Mouse (Mus musculus) spleen, adult 2 months (tissue): Measurements from ENCODE around the gene Fgfr2. TPM values are rescaled to one million over a fixed set of nuclear protein-coding genes. Genes with fewer than 3 reads are reported as not detected.
A peak's percentile ranks its signal among the peaks of the same experiment; 100 is the strongest.

Source experiments
- DNase-seq, 2 experiments: peaks; one replicate each; pipeline versions ENCODE4 v3.0.0 to v3.0.0-alpha.2; 2012 to 2021; ENCODE audit warnings: low spot score in 2 of 2, low read depth in 1 of 2
- H3K27ac ChIP-seq: fragments of 200-500 bp; 2 replicates; pipeline ENCODE4 v1.5.1; 2012; ENCODE audit warnings: low read length, inconsistent platforms; ENCODE audit not compliant: insufficient read depth
- H3K27me3 ChIP-seq: fragments of 200-500 bp; 2 replicates; pipeline ENCODE4 v1.6.1; 2012; ENCODE audit warnings: mild to moderate bottlenecking, moderate library complexity, low read length, inconsistent platforms; ENCODE audit not compliant: control insufficient read depth, insufficient read depth
- H3K36me3 ChIP-seq: fragments of 200-500 bp; 2 replicates; pipeline ENCODE4 v1.6.1; 2012; ENCODE audit warnings: mild to moderate bottlenecking, low read length, inconsistent platforms; ENCODE audit not compliant: control insufficient read depth, insufficient read depth
- H3K4me1 ChIP-seq: fragments of 200-500 bp; 2 replicates; pipeline ENCODE4 v1.6.1; 2011; ENCODE audit warnings: inconsistent platforms; ENCODE audit not compliant: control insufficient read depth, insufficient read depth, insufficient read length
- H3K4me3 ChIP-seq: fragments of 200-500 bp; 2 replicates; pipeline ENCODE4 v1.5.1; 2011; ENCODE audit warnings: mild to moderate bottlenecking, inconsistent platforms; ENCODE audit not compliant: insufficient read depth, insufficient read length; ENCODE audit errors: extremely low read depth
- CTCF ChIP-seq: fragments of 200-500 bp; IDR thresholded peaks from 2 replicates; pipeline ENCODE4 v1.5.1; 2011; ENCODE audit warnings: mild to moderate bottlenecking, inconsistent platforms; ENCODE audit not compliant: insufficient read depth, insufficient read length, insufficient replicate concordance; ENCODE audit errors: extremely low read depth
- POLR2A ChIP-seq: fragments of 200-500 bp; IDR thresholded peaks from 2 replicates; pipeline ENCODE4 v1.6.1; 2011; ENCODE audit warnings: low read depth, low read length, inconsistent platforms
- WGBS: fragments of 180-500 bp; shearing (Covaris S2); methylation state at CpG from one replicate; pipeline ENCODE4 v1.1.7; 2018; 5-methylcytosine and 5-hydroxymethylcytosine counted together
- polyA plus RNA-seq: library from polyadenylated mRNA; depleted of rRNA; stranded (reverse); fragments of >200 nt; gene quantifications from 2 replicates; pipeline ENCODE4 v1.2.3, GENCODE M21; 2012

Gene Fgfr2
- polyA plus RNA-seq, 1 experiment, result 1.6 TPM

DNA sequence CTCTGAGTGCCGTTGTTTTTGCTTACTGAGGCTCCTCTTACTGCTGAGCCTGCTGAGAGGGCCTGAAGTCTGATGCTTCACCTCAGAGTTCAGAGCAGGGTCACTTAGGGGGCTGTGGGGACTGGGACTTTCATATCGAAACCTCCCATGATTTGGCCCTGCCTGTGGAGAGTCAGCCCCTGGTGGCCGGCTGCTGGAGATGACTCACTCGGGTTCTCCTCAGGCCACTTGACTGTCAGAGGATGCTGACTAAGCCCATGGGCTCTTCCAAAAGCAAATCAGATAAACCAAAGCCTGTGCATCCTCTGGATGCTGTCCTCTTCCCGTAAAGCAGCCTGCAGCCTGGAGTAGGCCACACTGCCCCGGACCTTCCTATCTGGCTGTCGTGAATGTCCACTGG, 2154.6 kb downstream of the Fgfr2 start:
- Histone ChIP-seq H3K4me1 (no peaks in the 10 kb centered on the region), H3K27me3 (no peaks in the 10 kb centered on the region), H3K27ac (peak overlapping the region; percentile 3; the same call in 1 of the 2 replicates), H3K4me3 (no peak overlapping the region), H3K36me3 (no peaks in the 10 kb centered on the region)
- DNase-seq, result no peak
- TF ChIP-seq POLR2A (no peak), CTCF (no peak)
- WGBS, result 73% methylated on average over 7 of the region's 7 CpGs

DNA sequence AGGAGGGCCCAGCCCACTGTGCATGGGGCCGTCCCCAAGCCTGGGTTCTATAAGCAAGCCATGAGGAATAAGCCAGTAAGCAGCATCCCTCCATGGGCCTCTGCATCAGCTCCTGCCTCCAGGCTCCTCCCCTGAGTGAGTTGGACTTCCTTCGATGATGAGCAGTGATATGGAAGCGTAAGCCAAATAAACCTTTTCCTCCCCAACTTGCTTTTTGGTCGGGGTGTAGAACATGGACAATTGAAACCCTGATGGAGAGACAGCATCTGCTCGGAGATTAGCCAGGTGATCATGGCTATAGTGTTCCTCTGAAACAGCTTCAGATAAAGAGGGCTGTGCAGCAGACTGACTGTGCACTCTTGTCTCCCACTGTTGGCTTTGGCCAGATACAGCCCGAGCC, 2155.2 kb downstream of the Fgfr2 start:
- DNase-seq, result no peak
- H3K4me3 ChIP-seq, result no peak overlapping the region
- no peaks in the 10 kb centered on the region for H3K36me3 ChIP-seq
- H3K27ac ChIP-seq, result no peak overlapping the region
- no peaks in the 10 kb centered on the region for H3K27me3 ChIP-seq
- 88% methylated on average over 6 of the region's 6 CpGs for WGBS
- no peaks in the 10 kb centered on the region for H3K4me1 ChIP-seq
- TF ChIP-seq CTCF (no peak), POLR2A (no peak)

DNA sequence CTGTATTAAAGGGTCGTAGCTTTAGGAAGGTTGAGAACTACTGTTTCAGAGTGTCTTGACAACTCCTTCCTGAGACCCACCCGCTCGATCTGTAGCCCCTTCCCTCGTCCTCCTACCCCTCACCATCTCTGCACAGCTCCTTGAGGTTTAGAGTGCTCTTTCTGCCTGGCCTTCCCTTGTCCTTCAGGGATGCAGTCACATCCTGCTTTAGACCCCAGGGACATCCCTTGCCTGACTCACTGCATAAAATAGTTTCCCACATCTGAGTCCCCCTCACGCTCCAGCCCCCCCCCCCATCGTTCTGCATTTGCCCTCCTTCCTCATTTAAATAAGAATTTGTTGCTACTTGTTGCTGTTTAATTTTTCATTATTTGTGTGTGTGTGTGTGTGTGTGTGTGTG, 2156.3 kb downstream of the Fgfr2 start:
- WGBS, result 57% methylated on average over 6 of the region's 6 CpGs
- no peak for DNase-seq

DNA sequence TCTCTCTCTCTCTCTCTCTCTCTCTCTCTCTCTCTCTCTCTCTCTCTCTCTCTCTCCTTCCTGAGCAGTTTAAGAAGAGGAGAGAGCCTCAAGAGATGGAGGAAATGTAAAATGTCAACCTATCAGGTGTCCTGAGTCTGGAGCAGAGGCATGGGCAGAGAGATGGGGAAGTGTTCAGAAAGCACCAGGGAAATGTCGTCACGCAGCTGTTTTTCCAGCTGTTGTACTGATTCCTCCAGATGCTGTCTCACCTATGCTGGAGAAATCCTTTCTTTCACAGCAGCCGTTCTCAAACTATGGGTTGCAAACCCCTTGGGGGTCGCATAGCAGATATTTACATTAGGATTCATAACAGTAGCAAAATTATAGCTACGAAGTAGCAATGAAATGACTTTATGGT, 2156.7 kb downstream of the Fgfr2 start:
- DNase-seq, result no peak
- no peak overlapping the region for H3K27ac ChIP-seq
- TF ChIP-seq CTCF (no peak), POLR2A (no peak)
- WGBS, result 84% methylated on average over 5 of the region's 5 CpGs
- H3K4me3 ChIP-seq, result no peak overlapping the region
- no peaks in the 10 kb centered on the region for H3K4me1 ChIP-seq
- no peaks in the 10 kb centered on the region for H3K36me3 ChIP-seq
- no peaks in the 10 kb centered on the region for H3K27me3 ChIP-seq

More for the DNA sequence above, 2156.3 kb downstream of the Fgfr2 start:
- TF ChIP-seq POLR2A (no peak), CTCF (no peak)
- Histone ChIP-seq H3K4me1 (no peaks in the 10 kb centered on the region), H3K27me3 (no peaks in the 10 kb centered on the region), H3K27ac (no peak overlapping the region), H3K36me3 (no peaks in the 10 kb centered on the region), H3K4me3 (no peak overlapping the region)

DNA sequence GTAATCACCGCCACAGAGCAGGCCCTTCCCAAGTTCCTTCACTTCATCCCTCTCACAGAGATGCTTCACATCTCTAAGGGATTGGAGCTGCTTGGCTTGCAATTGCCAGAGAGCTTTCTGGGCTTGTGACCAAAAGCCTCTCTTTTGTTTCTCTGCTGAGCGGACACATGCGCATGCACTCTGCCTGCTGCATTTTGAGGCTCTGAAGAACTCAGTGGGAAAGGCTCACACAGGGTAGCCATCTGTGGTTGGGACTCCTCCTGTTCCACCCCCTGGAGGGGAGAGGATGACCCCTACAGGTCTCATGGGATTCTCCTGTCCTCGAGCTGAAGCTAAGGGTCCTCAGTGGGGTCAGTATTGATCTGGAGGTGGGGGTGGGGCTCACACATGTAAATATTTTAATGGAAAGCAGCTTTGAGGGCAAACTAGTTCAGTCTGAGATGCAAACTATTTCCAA, 2157.2 kb downstream of the Fgfr2 start:
- no peak for DNase-seq
- WGBS, result 83% methylated on average over 4 of the region's 4 CpGs
- no peak overlapping the region for H3K4me3 ChIP-seq

DNA sequence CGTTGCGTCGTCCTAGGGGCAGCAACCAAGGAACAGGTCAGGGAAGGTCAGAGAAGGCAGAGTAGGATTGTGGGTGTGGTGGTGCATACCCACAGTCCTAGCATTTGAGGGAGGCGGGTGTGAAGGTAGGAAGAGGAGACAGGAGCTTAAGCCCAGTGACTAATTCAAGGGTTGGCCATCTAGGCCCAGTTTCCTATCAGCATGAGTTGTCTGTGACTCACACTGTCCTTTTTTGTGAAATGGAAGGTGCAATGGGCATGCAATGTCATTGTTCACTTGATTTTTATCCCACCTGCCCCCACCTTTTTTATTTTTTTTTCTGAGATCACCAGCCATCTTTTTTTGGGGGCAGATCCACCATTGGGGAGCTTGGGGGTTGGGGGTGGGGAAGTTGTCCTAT, 2157.8 kb downstream of the Fgfr2 start:
- H3K27me3 ChIP-seq, result no peaks in the 10 kb centered on the region
- H3K4me3 ChIP-seq, result no peak overlapping the region
- H3K4me1 ChIP-seq, result no peaks in the 10 kb centered on the region
- DNase-seq, result no peak
- TF ChIP-seq POLR2A, result no peak
- TF ChIP-seq CTCF, result no peak
- no peaks in the 10 kb centered on the region for H3K36me3 ChIP-seq
- H3K27ac ChIP-seq, result no peak overlapping the region
- WGBS, result 98% methylated on average over 4 of the region's 4 CpGs

More for the DNA sequence above, 2157.2 kb downstream of the Fgfr2 start:
- TF ChIP-seq CTCF (no peak), POLR2A (no peak)
- Histone ChIP-seq H3K4me1 (no peaks in the 10 kb centered on the region), H3K36me3 (no peaks in the 10 kb centered on the region), H3K27me3 (no peaks in the 10 kb centered on the region), H3K27ac (no peak overlapping the region)

DNA sequence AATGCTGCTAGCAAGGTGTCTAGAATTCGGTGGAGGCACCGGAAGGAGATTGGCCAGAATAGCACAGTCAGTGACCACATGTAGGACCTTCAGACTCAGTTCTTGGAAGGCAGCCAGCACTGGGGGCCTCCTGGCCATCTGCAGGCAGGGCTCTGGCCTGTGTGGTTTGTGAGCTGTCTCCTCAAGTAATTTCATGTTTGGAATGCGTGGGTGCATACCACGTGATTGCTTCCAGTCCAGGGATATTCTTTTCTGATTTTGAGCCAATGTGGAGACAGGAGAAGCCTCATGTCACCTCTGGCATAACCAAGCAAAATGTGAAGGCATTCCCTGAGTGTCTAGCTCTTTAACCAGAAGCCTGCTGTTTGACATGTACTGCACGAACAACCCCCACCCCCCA, 2158.5 kb downstream of the Fgfr2 start:
- no peak for DNase-seq
- TF ChIP-seq CTCF, result no peak
- no peak for TF ChIP-seq POLR2A
- Histone ChIP-seq H3K4me3 (no peak overlapping the region), H3K4me1 (no peaks in the 10 kb centered on the region), H3K27me3 (no peaks in the 10 kb centered on the region), H3K36me3 (no peaks in the 10 kb centered on the region), H3K27ac (no peak overlapping the region)
- 50% methylated on average over 5 of the region's 5 CpGs for WGBS
